Mouse (Mus musculus) E14TG2a.4 (cell line): ENCODE data around the gene Dyrk1a.

Experiments
- H3K27me3 ChIP-seq: 2 replicates; pipeline ENCODE4 v1.6.1; 2014; ENCODE audit warnings: low read length, control low read depth; ENCODE audit not compliant: insufficient read depth
- H3K36me3 ChIP-seq: 2 replicates; pipeline ENCODE4 v1.6.1; 2014; ENCODE audit warnings: low read length, control low read depth; ENCODE audit not compliant: insufficient read depth
- H3K4me1 ChIP-seq: replicated peaks from 2 replicates; pipeline ENCODE4 v1.6.1; 2014; ENCODE audit warnings: low read depth, low read length, control low read depth
- H3K4me3 ChIP-seq: replicated peaks from 2 replicates; pipeline ENCODE4 v1.5.1; 2014; ENCODE audit warnings: mild to moderate bottlenecking, low read length
- H3K9me3 ChIP-seq: 2 replicates; pipeline ENCODE4 v1.6.1; 2014; ENCODE audit warnings: low read length, control low read depth
- CTCF ChIP-seq: conservative IDR thresholded peaks from 2 replicates; pipeline ENCODE4 v1.5.1; 2014; ENCODE audit warnings: low read length
- NANOG ChIP-seq: IDR thresholded peaks from 2 replicates; pipeline ENCODE4 v1.6.1; 2014; ENCODE audit warnings: borderline replicate concordance, low read length, mixed read lengths
- POU5F1 ChIP-seq: IDR thresholded peaks from 2 replicates; pipeline ENCODE4 v1.6.1; 2014; ENCODE audit warnings: low read length, borderline replicate concordance

Dyrk1a gene

DNA sequence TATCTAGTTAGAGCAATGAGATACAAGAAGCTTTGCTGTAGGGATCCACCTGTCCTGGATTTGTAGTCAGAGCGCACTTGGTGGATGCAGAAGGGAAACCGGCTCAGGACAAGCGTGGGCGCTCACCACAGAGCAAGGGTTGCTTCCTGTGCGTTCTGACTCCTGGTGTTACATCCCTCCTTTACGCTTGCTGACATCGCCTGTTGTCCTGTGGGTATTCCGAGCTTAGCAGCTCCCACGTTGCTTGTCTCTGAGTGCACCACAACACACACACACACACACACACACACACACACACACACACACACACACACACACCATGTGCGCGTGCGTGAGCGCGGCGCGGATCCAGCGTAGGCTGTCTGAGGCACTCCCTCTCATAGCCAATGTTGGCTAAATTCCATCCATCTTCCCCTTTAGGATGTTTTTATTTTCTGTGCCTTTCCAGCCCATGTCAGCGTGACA lies 155.0 kb downstream of the Dyrk1a start:
- Histone ChIP-seq H3K4me1 (peaks cover 38% of the 10 kb centered on the region), H3K27me3 (no peaks in the 10 kb centered on the region), H3K4me3 (peak overlapping the region; percentile 85), H3K36me3 (no peaks in the 10 kb centered on the region), H3K9me3 (peaks cover 5% of the 10 kb centered on the region; the same call in 1 of the 2 replicates)
- no peak for TF ChIP-seq CTCF
- no peak for TF ChIP-seq POU5F1
- TF ChIP-seq NANOG = no peak

- TF ChIP-seq POU5F1 (no peak), CTCF (peak; percentile 54)
- Histone ChIP-seq H3K4me3 (no peak overlapping the region), H3K27me3 (no peaks in the 10 kb centered on the region), H3K9me3 (peaks cover 5% of the 10 kb centered on the region; the same call in 1 of the 2 replicates), H3K4me1 (peaks cover 30% of the 10 kb centered on the region), H3K36me3 (no peaks in the 10 kb centered on the region)
Observed at GRCm38 (mm10) chr16:94729236-94729635, 159.4 kb downstream of the Dyrk1a start.

DNA sequence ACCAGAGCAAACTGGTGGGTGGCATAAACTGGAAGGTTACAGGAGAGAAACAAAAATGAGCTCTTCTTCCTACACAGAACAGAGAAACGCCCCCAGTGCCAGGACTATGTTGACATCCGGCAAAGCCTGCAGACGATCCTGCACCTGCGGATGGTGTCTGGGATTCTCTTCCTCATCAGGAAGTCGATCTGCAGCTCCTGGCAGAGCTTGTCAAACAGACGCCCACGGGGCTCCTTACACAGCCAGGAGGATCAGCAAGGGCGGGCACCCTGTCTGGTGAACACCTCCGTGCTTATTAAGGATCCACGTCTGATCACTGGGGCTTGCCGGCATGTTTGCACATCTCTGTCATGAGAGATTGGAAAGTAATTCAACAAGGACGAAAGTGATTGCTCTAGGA lies 161.2 kb downstream of the Dyrk1a start:
- H3K4me1 ChIP-seq = peaks cover 29% of the 10 kb centered on the region
- peaks cover 5% of the 10 kb centered on the region; the same call in 1 of the 2 replicates for H3K9me3 ChIP-seq
- no peaks in the 10 kb centered on the region for H3K36me3 ChIP-seq
- H3K4me3 ChIP-seq = no peak overlapping the region
- H3K27me3 ChIP-seq = no peaks in the 10 kb centered on the region
- no peak for TF ChIP-seq POU5F1
- no peak for TF ChIP-seq CTCF
- TF ChIP-seq NANOG = no peak

- TF ChIP-seq CTCF (no peak), POU5F1 (no peak), NANOG (no peak)
- H3K4me1 ChIP-seq = peaks cover 28% of the 10 kb centered on the region
Observed at GRCm38 (mm10) chr16:94735472-94735871, 165.7 kb downstream of the Dyrk1a start.

DNA sequence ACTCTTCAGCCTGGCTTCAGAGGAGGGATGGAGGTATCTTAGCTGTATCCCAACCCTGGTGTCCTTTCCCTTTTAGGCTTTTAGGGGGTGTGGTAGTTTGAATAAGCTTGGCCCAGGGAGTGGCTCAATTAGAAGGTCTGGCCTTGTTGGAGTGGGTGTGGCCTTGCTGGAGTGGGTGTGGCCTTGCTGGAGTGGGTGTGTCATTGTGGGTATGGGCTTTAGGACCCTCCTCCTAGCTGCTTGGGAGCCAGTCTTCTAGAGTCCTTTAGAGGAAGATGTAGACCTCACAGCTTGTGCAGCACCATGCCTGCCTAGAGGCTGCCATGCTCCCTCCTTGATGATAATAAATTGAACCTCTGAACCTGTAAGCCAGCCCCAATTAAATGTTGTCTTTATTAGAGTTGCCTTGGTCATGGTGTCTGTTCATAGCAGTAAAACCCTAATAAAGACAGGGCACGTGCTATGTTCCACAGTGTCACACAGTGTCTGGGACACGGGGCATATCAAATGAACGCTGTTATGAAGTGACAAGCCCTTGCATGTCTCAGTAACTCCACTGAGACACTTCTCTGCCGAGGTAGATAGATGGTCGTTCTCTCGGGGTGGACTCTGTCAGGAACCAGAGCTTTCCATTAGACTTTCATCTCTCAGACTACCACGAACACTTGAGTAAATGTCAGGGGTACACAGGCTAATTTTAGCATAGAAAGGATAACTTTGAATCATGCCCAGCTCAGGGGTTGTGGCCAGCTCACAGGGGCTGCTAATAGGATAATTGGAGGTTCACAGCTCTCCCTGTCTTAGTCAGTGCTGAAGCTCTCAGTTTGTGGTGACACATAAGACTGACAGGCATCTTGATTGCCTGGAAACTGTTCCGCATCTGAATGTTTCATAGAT lies 166.9 kb downstream of the Dyrk1a start:
- TF ChIP-seq NANOG (no peak), CTCF (no peak), POU5F1 (no peak)
- Histone ChIP-seq H3K27me3 (peaks cover 9% of the 10 kb centered on the region; the same call in 1 of the 2 replicates), H3K9me3 (no peaks in the 10 kb centered on the region), H3K4me3 (no peak overlapping the region), H3K4me1 (peaks cover 26% of the 10 kb centered on the region), H3K36me3 (no peaks in the 10 kb centered on the region)

More at GRCm38 (mm10) chr16:94735472-94735871, 165.7 kb downstream of the Dyrk1a start:
- Histone ChIP-seq H3K36me3 (no peaks in the 10 kb centered on the region), H3K4me3 (no peak overlapping the region), H3K9me3 (no peaks in the 10 kb centered on the region), H3K27me3 (peaks cover 9% of the 10 kb centered on the region; the same call in 1 of the 2 replicates)

DNA sequence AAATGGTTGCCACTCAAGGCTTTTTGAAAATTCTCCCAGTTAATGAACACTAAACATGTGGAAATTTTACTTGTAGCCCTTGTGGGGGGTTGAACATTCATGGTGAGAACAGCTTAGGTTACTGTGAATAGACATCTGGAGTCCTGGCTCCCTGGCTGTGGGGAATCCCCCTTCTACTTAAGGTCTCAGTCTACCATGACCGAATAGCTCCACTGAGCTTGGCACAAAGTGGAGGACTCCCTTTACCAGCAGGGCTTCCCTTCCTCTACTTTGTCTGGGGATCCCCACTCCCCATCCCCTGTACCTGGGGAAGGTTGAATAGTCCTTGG lies 167.5 kb downstream of the Dyrk1a start:
- Histone ChIP-seq H3K4me1 (peaks cover 26% of the 10 kb centered on the region), H3K36me3 (no peaks in the 10 kb centered on the region), H3K27me3 (peaks cover 9% of the 10 kb centered on the region; the same call in 1 of the 2 replicates), H3K4me3 (no peak overlapping the region), H3K9me3 (no peaks in the 10 kb centered on the region)
- TF ChIP-seq POU5F1 = no peak
- TF ChIP-seq NANOG = no peak
- TF ChIP-seq CTCF = no peak

DNA sequence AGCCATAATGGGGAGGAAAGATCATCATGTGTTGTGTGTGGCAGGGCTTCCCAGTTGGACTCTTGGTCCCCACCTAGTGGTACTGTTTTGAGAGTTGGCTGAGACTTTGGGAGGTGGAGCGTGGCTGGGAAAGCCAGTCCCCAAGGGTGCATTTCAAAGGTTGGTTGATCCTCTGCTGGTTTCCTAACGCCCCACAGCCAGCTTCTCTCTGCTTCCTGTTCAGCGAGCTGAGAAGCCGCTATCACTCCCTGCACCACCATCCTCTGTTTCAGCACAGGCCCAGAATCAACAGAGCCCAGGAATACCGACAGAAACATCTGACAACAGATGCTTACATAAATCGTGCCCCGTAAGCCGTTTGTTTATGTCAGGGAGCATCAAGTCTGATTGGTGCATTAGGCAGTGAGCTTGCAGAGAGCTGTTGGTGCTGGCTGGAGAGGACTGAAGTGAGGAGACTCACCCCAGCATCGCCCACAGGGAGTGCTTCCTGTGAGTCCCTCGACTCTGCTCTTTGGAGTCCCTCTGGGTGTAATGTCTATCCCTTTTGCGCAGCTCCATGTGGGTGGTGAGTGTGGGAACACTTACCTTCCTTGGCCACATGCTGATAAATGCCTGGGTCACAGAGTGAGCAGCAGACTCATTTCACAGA lies 174.2 kb downstream of the Dyrk1a start:
- no peak for TF ChIP-seq POU5F1
- no peak for TF ChIP-seq NANOG
- peak; percentile 51 for TF ChIP-seq CTCF

GRCm38 (mm10) chr16:94745016-94745415 lies 175.2 kb downstream of the Dyrk1a start:
- H3K27me3 ChIP-seq = peaks cover 2% of the 10 kb centered on the region; the same call in 1 of the 2 replicates
- H3K36me3 ChIP-seq = no peaks in the 10 kb centered on the region
- H3K4me3 ChIP-seq = no peak overlapping the region
- TF ChIP-seq CTCF (no peak), POU5F1 (no peak), NANOG (no peak)
- H3K9me3 ChIP-seq = no peaks in the 10 kb centered on the region
- peaks cover 30% of the 10 kb centered on the region for H3K4me1 ChIP-seq

More for the DNA sequence above, 174.2 kb downstream of the Dyrk1a start:
- no peaks in the 10 kb centered on the region for H3K36me3 ChIP-seq
- peak overlapping the region; percentile 73 for H3K4me3 ChIP-seq
- no peaks in the 10 kb centered on the region for H3K9me3 ChIP-seq
- H3K4me1 ChIP-seq = peaks cover 30% of the 10 kb centered on the region
- peaks cover 10% of the 10 kb centered on the region for H3K27me3 ChIP-seq
